Mouse (Mus musculus) liver, embryonic 14.5 days (tissue): ENCODE data around the gene Zfp53. TPM values are rescaled to one million over a fixed set of nuclear protein-coding genes. Genes with fewer than 3 reads are reported as not detected.
A peak's percentile ranks its signal among the peaks of the same experiment; 100 is the strongest.

Source experiments
- ATAC-seq: fragments of 200-750 bp; cut with Nextera tagmentation; 2 replicates; pipeline ENCODE4 v1.8.0; 2017; ENCODE audit warnings: moderate number of reproducible peaks, mild to moderate bottlenecking, moderate library complexity; ENCODE audit not compliant: insufficient read depth
- DNase-seq, 3 experiments: peaks; one replicate each; pipeline ENCODE4 v3.0.0-alpha.2; 2012 to 2013; ENCODE audit warnings: low read depth in 3 of 3, low spot score in 3 of 3
- H3K27ac ChIP-seq: fragments of 300-500 bp; sonication (generic); 2 replicates; pipeline ENCODE4 v1.5.1; 2014; ENCODE audit warnings: moderate library complexity, mild to moderate bottlenecking, control low read depth, inconsistent platforms
- H3K27me3 ChIP-seq: fragments of 300-500 bp; sonication (generic); 2 replicates; pipeline ENCODE4 v1.6.1; 2014; ENCODE audit warnings: mild to moderate bottlenecking, low read length, moderate library complexity; ENCODE audit not compliant: control insufficient read depth, insufficient read depth
- H3K36me3 ChIP-seq: fragments of 300-500 bp; sonication (generic); replicated peaks from 2 replicates; pipeline ENCODE4 v1.6.1; 2014; ENCODE audit warnings: low read depth; ENCODE audit not compliant: control insufficient read depth, insufficient read depth
- H3K4me1 ChIP-seq, 2 experiments: fragments of 200-500 bp in 1 of 2; fragments of 300-500 bp in 1 of 2; sonication (generic) in 1 of 2; replicated peaks; 2 replicates each; pipeline ENCODE4 v1.6.1; 2012 to 2014; ENCODE audit warnings: antibody characterized with exemption in 1 of 2, inconsistent platforms in 1 of 2, low read length in 1 of 2; ENCODE audit not compliant: control insufficient read depth in 2 of 2, insufficient read depth in 2 of 2
- H3K4me2 ChIP-seq: fragments of 300-500 bp; sonication (generic); 2 replicates; pipeline ENCODE4 v1.6.1; 2014; ENCODE audit warnings: low read depth, mild to moderate bottlenecking, control low read depth, moderate library complexity
- H3K4me3 ChIP-seq, 2 experiments: fragments of 200-500 bp in 1 of 2; fragments of 300-500 bp in 1 of 2; sonication (generic) in 1 of 2; 2 replicates each; pipeline ENCODE4 v1.5.1; 2012 to 2014; ENCODE audit warnings: low read depth in 2 of 2, low read length in 2 of 2, mild to moderate bottlenecking in 2 of 2, control low read depth in 1 of 2, inconsistent platforms in 1 of 2, moderate library complexity in 1 of 2; ENCODE audit not compliant: insufficient read depth in 1 of 2
- H3K9ac ChIP-seq: fragments of 300-500 bp; sonication (generic); replicated peaks from 2 replicates; pipeline ENCODE4 v1.6.1; 2014; ENCODE audit warnings: mild to moderate bottlenecking, control low read depth, moderate library complexity
- H3K9me3 ChIP-seq: fragments of 300-500 bp; sonication (generic); 2 replicates; pipeline ENCODE4 v1.6.1; 2016; ENCODE audit warnings: low read length, mixed read lengths; ENCODE audit not compliant: control insufficient read depth
- CTCF ChIP-seq: IDR thresholded peaks from 2 replicates; pipeline ENCODE4 v1.5.1; 2016; ENCODE audit warnings: antibody characterized with exemption, low read depth, control low read depth
- EP300 ChIP-seq: IDR thresholded peaks from 2 replicates; pipeline ENCODE4 v1.6.1; 2016; ENCODE audit warnings: antibody characterized with exemption, low read depth
- WGBS: fragments of 180-500 bp; shearing (Covaris S2); extraction: QIAGEN DNeasy Blood & Tissue Kit; methylation state at CpG from one replicate; pipeline ENCODE4 v1.1.7; 2014; ENCODE audit not compliant: insufficient replicate concordance; 5-methylcytosine and 5-hydroxymethylcytosine counted together
- polyA plus RNA-seq, 2 experiments: library from polyadenylated mRNA; depleted of rRNA in 1 of 2; stranded (reverse) in 1 of 2; unstranded in 1 of 2; fragments of >200 nt; fragmentation: Nextera tagmentation in 1 of 2; extraction: Ambion mirVana in 1 of 2; gene quantifications; 2 replicates each; pipeline versions ENCODE4 v1.2.1 to v1.2.3; 2012 to 2014

The Zfp53 gene
- polyA plus RNA-seq, 2 experiments = 1.4 to 2.6 TPM

- Histone ChIP-seq H3K9me3 (no peaks in the 10 kb centered on the region), H3K27ac (no peak overlapping the region), H3K4me2 (peak overlapping the region; percentile 75), H3K9ac (no peak overlapping the region), H3K4me3 (peak overlapping the region in 1 of 2 experiments; percentile 66; a peak in 2 of 4 replicates), H3K4me1 (peaks cover 0 to 3% of the 10 kb centered on the region in 2 experiments; a peak in 2 of 4 replicates), H3K27me3 (no peaks in the 10 kb centered on the region), H3K36me3 (no peaks in the 10 kb centered on the region)
- WGBS = 2% methylated on average over 8 of the region's 8 CpGs
- TF ChIP-seq CTCF (peak; percentile 68), EP300 (no peak)
- DNase-seq (peak; percentile 65 to 70 (median 67)), ATAC-seq (peak; percentile 58; the same call in 1 of the 2 replicates)
Measured at GRCm38 (mm10) chr17:21515403-21516105, 26.8 kb downstream of the Zfp53 start.

- H3K4me1 ChIP-seq = peaks cover 0 to 3% of the 10 kb centered on the region in 2 experiments; a peak in 2 of 4 replicates
- peak; percentile 87 for ATAC-seq
- peak; percentile 55 to 61 (median 60) for DNase-seq
- under 1% methylated on average over 37 of the region's 37 CpGs for WGBS
- peak overlapping the region; percentile 78 for H3K9ac ChIP-seq
- H3K36me3 ChIP-seq = no peaks in the 10 kb centered on the region
- H3K27ac ChIP-seq = peak overlapping the region; percentile 2
- TF ChIP-seq EP300 (no peak), CTCF (no peak)
- peak overlapping the region; percentile 75 for H3K4me2 ChIP-seq
- H3K4me3 ChIP-seq = peak overlapping the region; percentile 66 to 93
- no peaks in the 10 kb centered on the region for H3K27me3 ChIP-seq
- no peaks in the 10 kb centered on the region for H3K9me3 ChIP-seq
Measured at GRCm38 (mm10) chr17:21516201-21517129, 27.7 kb downstream of the Zfp53 start.

- Histone ChIP-seq H3K4me3 (peak overlapping the region; percentile 66 to 93; a peak in 3 of 4 replicates), H3K9ac (peak overlapping the region; percentile 78), H3K27ac (no peak overlapping the region), H3K36me3 (no peaks in the 10 kb centered on the region), H3K27me3 (no peaks in the 10 kb centered on the region), H3K9me3 (no peaks in the 10 kb centered on the region), H3K4me1 (peaks cover 0 to 3% of the 10 kb centered on the region in 2 experiments; a peak in 2 of 4 replicates), H3K4me2 (peak overlapping the region; percentile 75)
- no peak for DNase-seq
- no peak for ATAC-seq
- 17% methylated on average over 4 of the region's 4 CpGs for WGBS
- TF ChIP-seq CTCF (no peak), EP300 (no peak)
Measured at GRCm38 (mm10) chr17:21517130-21517671, 28.4 kb downstream of the Zfp53 start.

GRCm38 (mm10) chr17:21526270-21526669 lies 37.5 kb downstream of the Zfp53 start:
- no peak overlapping the region for H3K4me3 ChIP-seq
- H3K27ac ChIP-seq = no peak overlapping the region
- H3K4me1 ChIP-seq = no peaks in the 10 kb centered on the region
- ATAC-seq (no peak), DNase-seq (no peak)
- H3K36me3 ChIP-seq = no peaks in the 10 kb centered on the region
- no peak overlapping the region for H3K9ac ChIP-seq
- no peaks in the 10 kb centered on the region for H3K9me3 ChIP-seq
- no peak for TF ChIP-seq EP300
- no peak for TF ChIP-seq CTCF
- H3K27me3 ChIP-seq = no peaks in the 10 kb centered on the region
- no peak overlapping the region for H3K4me2 ChIP-seq
